Mouse (Mus musculus) brain, embryonic 14.5 days (tissue): Measurements from ENCODE around the gene Rufy4.

Source experiments
- CTCF ChIP-seq: fragments of 200-500 bp; IDR thresholded peaks from 2 replicates; pipeline ENCODE4 v1.5.1; 2012; ENCODE audit warnings: inconsistent platforms, mild to moderate bottlenecking, moderate library complexity, borderline replicate concordance; ENCODE audit not compliant: insufficient read depth, insufficient read length; ENCODE audit errors: extremely low read depth
- POLR2A ChIP-seq: fragments of 200-500 bp; IDR thresholded peaks from 2 replicates; pipeline ENCODE4 v1.6.1; 2012; ENCODE audit warnings: mild to moderate bottlenecking, inconsistent platforms, borderline replicate concordance; ENCODE audit not compliant: poor library complexity, insufficient read depth, insufficient read length, severe bottlenecking; ENCODE audit errors: extremely low read depth

DNA sequence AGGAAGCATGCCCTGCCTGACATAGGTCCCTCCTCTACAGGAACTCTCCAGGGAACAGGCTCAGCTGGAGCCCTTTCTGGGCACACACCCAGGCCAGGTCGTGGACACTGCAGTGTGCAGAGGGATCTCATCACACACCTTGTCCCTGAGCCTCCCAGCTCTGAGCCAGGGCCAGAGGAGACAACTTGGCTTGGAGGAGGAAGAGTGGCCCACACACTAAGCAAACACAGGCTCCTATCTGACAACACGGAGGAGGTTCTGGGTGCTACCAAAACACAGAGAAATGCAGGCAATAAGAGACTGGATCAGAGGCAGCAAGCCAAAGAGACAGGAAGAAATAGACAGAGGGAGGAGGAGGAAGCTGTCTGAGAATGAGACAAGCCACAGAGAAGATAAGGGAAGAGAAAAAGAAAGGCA is 43.8 kb upstream of the Rufy4 start:
- no peak for TF ChIP-seq POLR2A
- no peak for TF ChIP-seq CTCF
